Mouse (Mus musculus) neural tube, embryonic 11.5 days (tissue): Measurements from ENCODE around the gene Gabre. TPM values are rescaled to one million over a fixed set of nuclear protein-coding genes. Genes with fewer than 3 reads are reported as not detected.
A peak's percentile ranks its signal among the peaks of the same experiment; 100 is the strongest.

Source experiments
- ATAC-seq: fragments of 200-750 bp; cut with Nextera tagmentation; 2 replicates; pipeline ENCODE4 v1.8.0; 2017; ENCODE audit warnings: moderate number of reproducible peaks, mild to moderate bottlenecking, moderate TSS enrichment, moderate library complexity; ENCODE audit not compliant: insufficient read depth, low FRiP score, low TSS enrichment
- DNase-seq: peaks from one replicate; pipeline ENCODE4 v3.0.0-alpha.2; 2015; ENCODE audit warnings: low spot score
- H3K27ac ChIP-seq: fragments of 300-500 bp; sonication (generic); 2 replicates; pipeline ENCODE4 v1.5.1; 2014; ENCODE audit warnings: low read depth, mild to moderate bottlenecking, low read length
- H3K27me3 ChIP-seq: fragments of 300-500 bp; sonication (generic); 2 replicates; pipeline ENCODE4 v1.6.1; 2014; ENCODE audit warnings: mild to moderate bottlenecking, low read length, mixed read lengths; ENCODE audit not compliant: control insufficient read depth, insufficient read depth
- H3K36me3 ChIP-seq: fragments of 300-500 bp; sonication (generic); 2 replicates; pipeline ENCODE4 v1.6.1; 2014; ENCODE audit warnings: mild to moderate bottlenecking, low read length, moderate library complexity, mixed read lengths; ENCODE audit not compliant: control insufficient read depth, insufficient read depth
- H3K4me1 ChIP-seq: fragments of 300-500 bp; sonication (generic); 2 replicates; pipeline ENCODE4 v1.6.1; 2014; ENCODE audit warnings: low read length, mixed read lengths; ENCODE audit not compliant: control insufficient read depth, insufficient read depth
- H3K4me2 ChIP-seq: fragments of 300-500 bp; sonication (generic); 2 replicates; pipeline ENCODE4 v1.6.1; 2014; ENCODE audit warnings: low read depth, mild to moderate bottlenecking, moderate library complexity
- H3K4me3 ChIP-seq: fragments of 300-500 bp; sonication (generic); 2 replicates; pipeline ENCODE4 v1.5.1; 2014; ENCODE audit warnings: low read depth, low read length
- H3K9ac ChIP-seq: fragments of 300-500 bp; sonication (generic); 2 replicates; pipeline ENCODE4 v1.6.1; 2014; ENCODE audit warnings: mild to moderate bottlenecking, low read length
- H3K9me3 ChIP-seq: fragments of 300-500 bp; sonication (generic); 2 replicates; pipeline ENCODE4 v1.6.1; 2016; ENCODE audit warnings: low read length; ENCODE audit not compliant: control insufficient read depth
- WGBS: fragments of 180-500 bp; shearing (Covaris S2); extraction: QIAGEN DNeasy Blood & Tissue Kit; methylation state at CpG from one replicate; pipeline ENCODE4 v1.1.7; 2014; 5-methylcytosine and 5-hydroxymethylcytosine counted together
- microRNA counts: library from miRNA; unstranded; fragments of <30 nt; microRNA quantifications from one replicate; lab custom pipeline; 2015
- microRNA-seq: library from miRNA; unstranded; fragments of <30 nt; microRNA quantifications from one replicate; pipeline ENCODE4, GENCODE M21; 2016
- polyA plus RNA-seq: library from polyadenylated mRNA; unstranded; fragments of >200 nt; fragmentation: Nextera tagmentation; extraction: Ambion mirVana; gene quantifications from 2 replicates; pipeline ENCODE4 v1.2.1, GENCODE M21; 2014

The Gabre gene
- polyA plus RNA-seq: 0.59 and 0.64 TPM in 2 replicates

DNA sequence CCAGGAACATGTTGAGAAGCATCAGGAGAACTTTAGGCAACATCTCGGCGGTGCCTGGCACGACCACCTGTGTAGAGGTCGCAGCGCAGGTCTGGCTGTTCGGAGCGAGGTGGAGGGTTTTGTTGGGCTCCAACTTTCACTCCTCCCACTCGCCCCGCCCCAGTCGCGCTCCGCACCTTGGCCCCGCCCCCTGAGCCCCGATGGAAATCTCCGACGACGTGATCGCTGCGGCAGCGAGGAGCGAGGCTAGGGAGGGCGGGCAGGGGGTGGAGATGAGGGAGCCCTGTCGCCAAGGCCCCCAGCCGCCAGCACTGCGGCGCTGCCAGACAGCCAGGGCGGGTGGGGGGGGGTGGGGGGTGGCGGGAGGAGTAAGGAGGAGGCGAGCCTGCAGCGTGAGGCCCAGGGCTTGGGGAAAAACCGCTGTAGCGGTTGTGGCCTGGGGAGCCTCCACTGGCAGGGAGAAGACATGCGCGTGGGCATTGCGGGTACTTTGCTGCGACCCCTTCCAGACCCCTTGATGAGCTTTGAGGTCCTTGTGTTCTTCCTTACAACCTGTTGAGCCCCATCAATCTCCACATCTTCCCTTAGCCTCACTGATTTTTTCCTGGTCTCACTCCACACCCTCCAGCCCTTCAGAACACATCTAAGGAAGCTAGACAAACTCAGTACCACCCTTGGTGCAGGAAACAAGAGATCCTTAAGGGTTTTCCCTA lies at the start of gene Gabre:
Gene Gabre, minus strand, starts transcription at position 145 of the 713 bp plus-strand sequence.
- Histone ChIP-seq H3K4me2 (peak within 1 kb of the TSS; percentile 65), H3K4me3 (peak within 1 kb of the TSS; percentile 36), H3K27me3 (no peaks in the 10 kb centered on the region), H3K27ac (no peak within 1 kb of the TSS), H3K36me3 (no peaks in the 10 kb centered on the region), H3K9ac (peak within 1 kb of the TSS; percentile 18; the same call in 1 of the 2 replicates), H3K9me3 (no peaks in the 10 kb centered on the region), H3K4me1 (no peaks in the 10 kb centered on the region)
- DNase-seq: peak; percentile 69
- ATAC-seq: peak; percentile 87
- WGBS: 18% methylated on average over 24 of the region's 36 CpGs

DNA sequence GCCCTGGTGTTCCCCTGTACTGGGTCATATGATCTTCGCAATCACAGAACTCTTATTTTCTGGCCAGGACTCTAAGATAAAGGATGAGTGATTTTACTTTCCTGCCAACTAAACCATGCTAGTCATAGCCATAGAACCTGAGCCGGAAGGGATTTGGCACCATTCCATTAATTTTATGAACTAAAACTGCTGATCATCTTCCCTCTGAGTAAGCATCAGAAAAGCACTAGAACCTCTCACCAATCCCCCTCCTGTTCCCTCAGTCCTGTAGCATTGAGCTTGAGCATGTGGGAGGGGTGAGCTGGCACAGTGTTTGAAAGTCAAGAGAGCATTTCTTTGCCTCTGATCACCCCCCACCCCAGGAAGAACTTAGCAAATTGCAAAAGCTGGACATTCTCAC lies 23.2 kb upstream of the Gabre start:
- H3K4me2 ChIP-seq: no peak overlapping the region
- no peak overlapping the region for H3K9ac ChIP-seq
- H3K4me1 ChIP-seq: no peaks in the 10 kb centered on the region
- 91% methylated on average over 2 of the region's 2 CpGs for WGBS
- no peaks in the 10 kb centered on the region for H3K36me3 ChIP-seq
- no peaks in the 10 kb centered on the region for H3K9me3 ChIP-seq
- no peaks in the 10 kb centered on the region for H3K27me3 ChIP-seq
- no peak overlapping the region for H3K27ac ChIP-seq
- DNase-seq (no peak), ATAC-seq (no peak)
- no peak overlapping the region for H3K4me3 ChIP-seq

DNA sequence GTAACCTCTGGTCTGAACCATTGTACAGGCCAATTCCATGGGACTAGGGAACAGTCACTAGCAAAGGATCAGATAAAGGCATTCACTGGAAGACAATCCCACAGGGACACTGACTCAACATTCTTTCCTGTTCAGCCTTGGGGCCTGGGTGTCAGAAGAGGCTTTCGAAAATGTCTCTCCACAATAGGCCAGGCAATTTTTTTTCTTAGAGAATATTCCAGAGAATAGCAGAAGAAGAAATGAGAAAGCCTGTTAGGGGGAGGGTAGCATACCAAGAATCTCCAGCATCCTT lies 715 bp upstream of the Gabre start:
- H3K4me3 ChIP-seq: no peak overlapping the region
- ATAC-seq: no peak

DNA sequence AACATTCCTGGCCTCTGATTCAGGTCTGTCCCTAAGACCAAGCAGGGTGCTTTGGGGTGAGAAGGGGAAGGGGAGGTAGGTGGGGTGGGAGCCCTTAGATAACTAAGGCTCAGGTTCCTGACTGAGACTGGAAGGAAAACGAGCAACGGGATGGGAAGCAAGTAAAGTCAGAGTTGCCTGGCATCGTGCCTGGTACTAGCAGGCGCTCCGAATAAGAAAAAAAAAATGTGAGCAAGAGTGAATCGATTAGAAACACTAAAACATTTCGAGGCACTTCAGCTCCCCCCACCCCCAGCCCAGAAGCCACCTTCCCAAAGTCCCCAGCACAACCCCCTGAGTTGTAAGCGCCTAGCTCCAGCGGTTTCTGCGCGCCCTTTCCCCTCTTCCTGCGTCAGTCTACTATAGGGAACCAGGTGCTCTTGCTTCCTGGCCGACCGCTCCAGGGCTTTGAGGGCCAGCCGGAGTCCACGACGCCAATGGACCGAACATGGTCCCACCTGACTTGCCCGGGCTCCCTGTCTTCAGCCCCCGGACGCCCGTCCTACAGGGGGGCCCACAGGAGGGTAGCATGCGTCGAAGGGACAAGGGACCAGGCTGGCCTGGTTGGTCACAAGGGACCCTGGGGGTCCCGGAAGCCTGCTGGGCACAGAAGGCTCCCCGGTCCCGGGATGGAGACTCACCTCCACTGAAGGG lies 491 bp downstream of the Gabre start:
- peak overlapping the region; percentile 36 for H3K4me3 ChIP-seq
- H3K27me3 ChIP-seq: no peaks in the 10 kb centered on the region
- ATAC-seq (peak; percentile 53), DNase-seq (no peak)
- H3K4me2 ChIP-seq: peak overlapping the region; percentile 65
- H3K9ac ChIP-seq: peak overlapping the region; percentile 18; the same call in 1 of the 2 replicates
- no peaks in the 10 kb centered on the region for H3K36me3 ChIP-seq
- H3K27ac ChIP-seq: no peak overlapping the region
- no peaks in the 10 kb centered on the region for H3K4me1 ChIP-seq
- H3K9me3 ChIP-seq: no peaks in the 10 kb centered on the region
- 19% methylated on average over 27 of the region's 27 CpGs for WGBS

More for the DNA sequence above, 715 bp upstream of the Gabre start:
- Histone ChIP-seq H3K27me3 (no peaks in the 10 kb centered on the region), H3K27ac (no peak overlapping the region), H3K4me2 (peak overlapping the region; percentile 65; the same call in 1 of the 2 replicates), H3K9me3 (no peaks in the 10 kb centered on the region), H3K9ac (no peak overlapping the region), H3K4me1 (no peaks in the 10 kb centered on the region), H3K36me3 (no peaks in the 10 kb centered on the region)
- 94% methylated on average over 1 of the region's 1 CpGs for WGBS
- DNase-seq: no peak

DNA sequence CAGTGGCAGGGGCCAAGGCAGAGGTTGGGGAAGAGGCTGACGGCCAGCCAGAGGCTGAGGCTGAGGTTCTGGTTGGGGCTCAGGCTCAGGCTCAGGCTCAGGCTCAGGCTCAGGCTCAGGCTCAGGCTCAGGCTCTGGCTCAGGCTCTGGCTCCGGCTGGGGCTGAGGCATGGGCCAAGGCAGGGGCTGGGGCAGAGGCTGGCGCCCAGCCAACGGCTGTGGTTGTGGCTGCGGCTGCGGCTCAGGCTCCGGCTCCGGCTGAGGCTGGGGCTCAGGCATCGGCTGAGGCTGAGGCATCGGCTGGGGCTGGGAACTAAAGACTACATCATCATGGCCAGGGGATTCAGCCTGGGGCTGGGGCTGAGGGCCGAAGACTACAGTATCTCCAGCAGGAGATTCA lies 4.0 kb downstream of the Gabre start:
- Histone ChIP-seq H3K4me2 (no peak overlapping the region), H3K27me3 (no peaks in the 10 kb centered on the region), H3K4me3 (no peak overlapping the region), H3K9ac (no peak overlapping the region), H3K4me1 (no peaks in the 10 kb centered on the region), H3K27ac (no peak overlapping the region), H3K36me3 (no peaks in the 10 kb centered on the region), H3K9me3 (no peaks in the 10 kb centered on the region)
- WGBS: 93% methylated on average over 10 of the region's 11 CpGs
- DNase-seq (no peak), ATAC-seq (no peak)

DNA sequence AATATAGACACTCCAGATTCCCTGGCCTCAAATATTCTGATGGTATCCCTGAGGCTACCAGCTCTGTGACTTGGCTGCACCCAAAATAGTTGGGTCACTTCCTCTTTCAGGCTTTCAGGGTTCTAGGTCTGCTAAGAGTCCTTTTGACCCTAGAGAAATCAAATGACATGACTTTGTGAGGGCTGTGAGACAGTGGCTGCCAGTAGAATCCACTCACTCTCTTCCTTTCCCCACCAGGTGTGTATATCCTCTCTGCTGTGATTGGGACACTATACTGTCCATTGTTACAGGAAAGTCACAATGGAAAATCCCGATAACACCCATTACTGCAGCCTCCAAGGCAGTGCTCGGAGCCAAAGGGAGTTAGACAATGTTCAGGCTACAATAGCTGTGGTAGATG lies 52.9 kb downstream of the Gabre start, which contains the start of gene Magea4:
Gene Magea4, plus strand, starts transcription at position 301 of the 400 bp plus-strand sequence.
- H3K9me3 ChIP-seq: no peaks in the 10 kb centered on the region
- no peak within 1 kb of the TSS for H3K4me3 ChIP-seq
- WGBS: 92% methylated on average over 2 of the region's 2 CpGs
- H3K27me3 ChIP-seq: no peaks in the 10 kb centered on the region
- no peak for DNase-seq
- no peaks in the 10 kb centered on the region for H3K36me3 ChIP-seq
- H3K27ac ChIP-seq: no peak within 1 kb of the TSS
- no peak within 1 kb of the TSS for H3K9ac ChIP-seq
- no peaks in the 10 kb centered on the region for H3K4me1 ChIP-seq
- no peak for ATAC-seq
- no peak within 1 kb of the TSS for H3K4me2 ChIP-seq

MicroRNA genes within 50 kb of the gene (microRNA counts, 519-probe panel; counts per million panel counts)
- microRNA mmu-miR-224 (lab: Ali Mortazavi, UCI): 171 counts per million, percentile 57 among the panel's probes with 10 or more counts
- 171 counts per million, percentile 57 among the panel's probes with 10 or more counts for microRNA mmu-miR-452 (lab: Ali Mortazavi, UCI)

Small RNA genes within 50 kb of the gene (microRNA-seq; reads per million reads assigned to microRNA genes)
- gene Mir224 (72.1 reads per million, percentile 45 among the genes with 10 or more reads in this experiment), gene Mir452 (32.3 reads per million, percentile 33 among the genes with 10 or more reads in this experiment)

Other genes starting within 250 kb of the Gabre start
- not detected in 2 replicates for gene Magea4, start 52.8 kb downstream of the Gabre start, polyA plus RNA-seq
- not detected in 2 replicates for gene Magea10, start 112.1 kb upstream of the Gabre start, polyA plus RNA-seq